8 mouse cellular contexts compared by ENCODE assay signal in genomic region chr7:45019031-45019571, GRCm38 (mm10). TPM values are rescaled to one million over a fixed set of nuclear protein-coding genes. Genes with fewer than 3 reads are reported as not detected.
A peak's percentile ranks its signal among the peaks of the same experiment; 100 is the strongest.
DNase-seq lines count a peak whose midpoint lies in the region; ATAC-seq lines count a peak whose summit lies in the region.

No protein-coding gene starts in this region.

- DNase-seq in embryonic facial prominence, embryonic 10.5 days (ENCODE audit: low spot score), result no peak
- peak; percentile 74 to 75 for DNase-seq in heart, postnatal 14 days
- DNase-seq in kidney, postnatal 36 days, result peak; percentile 75 to 85
- DNase-seq in layer of hippocampus, postnatal 36 days, result no peak
- no peak for DNase-seq in thymus, postnatal 10 days (ENCODE audit: low spot score in 2 of 2)

- H3K27ac ChIP-seq in embryonic facial prominence, embryonic 10.5 days (replicated peaks), result no peak overlapping the region
- H3K27ac ChIP-seq in midbrain, embryonic 15.5 days, result no peak overlapping the region

- peaks cover 32% of the 10 kb centered on the region for H3K36me3 ChIP-seq in megakaryocyte, embryonic 14.5 days (replicated peaks; ENCODE audit: low read length)
- H3K36me3 ChIP-seq in embryonic facial prominence, embryonic 10.5 days (replicated peaks), result peaks cover 3% of the 10 kb centered on the region
- H3K36me3 ChIP-seq in midbrain, embryonic 15.5 days (replicated peaks), result no peaks in the 10 kb centered on the region

- no peak overlapping the region for H3K9ac ChIP-seq in midbrain, embryonic 15.5 days

- peaks cover 40% of the 10 kb centered on the region for H3K4me1 ChIP-seq in megakaryocyte, embryonic 14.5 days
- peaks cover 50% of the 10 kb centered on the region for H3K4me1 ChIP-seq in embryonic facial prominence, embryonic 10.5 days
- peaks cover 27% of the 10 kb centered on the region for H3K4me1 ChIP-seq in midbrain, embryonic 15.5 days

- intact Hi-C loops in heart, postnatal 14 days (cut with DNase I), result loop anchor here (2.0 kb wide), 1 partner anchor 34 kb away; the partner anchor contains the start of gene Prr12

- H3K4me3 ChIP-seq in megakaryocyte, embryonic 14.5 days (replicated peaks), result peak overlapping the region; percentile 97
- H3K4me3 ChIP-seq in embryonic facial prominence, embryonic 10.5 days, result peak overlapping the region; percentile 98
- no peak overlapping the region for H3K4me3 ChIP-seq in midbrain, embryonic 15.5 days

- no peaks in the 10 kb centered on the region for H3K9me3 ChIP-seq in megakaryocyte, embryonic 14.5 days
- no peaks in the 10 kb centered on the region for H3K9me3 ChIP-seq in embryonic facial prominence, embryonic 10.5 days
- H3K9me3 ChIP-seq in midbrain, embryonic 15.5 days, result no peaks in the 10 kb centered on the region

- H3K4me2 ChIP-seq in midbrain, embryonic 15.5 days, result peak overlapping the region; percentile 77

- H3K27me3 ChIP-seq in megakaryocyte, embryonic 14.5 days (replicated peaks), result no peaks in the 10 kb centered on the region
- H3K27me3 ChIP-seq in embryonic facial prominence, embryonic 10.5 days (replicated peaks; ENCODE audit: low read depth, poor library complexity, severe bottlenecking), result peaks cover 18% of the 10 kb centered on the region; the same call in 1 of the 2 replicates
- no peaks in the 10 kb centered on the region for H3K27me3 ChIP-seq in midbrain, embryonic 15.5 days (replicated peaks)

- WGBS in embryonic facial prominence, embryonic 10.5 days, result 31% methylated on average over 8 of the region's 8 CpGs
- 41% methylated on average over 8 of the region's 8 CpGs for WGBS in midbrain, embryonic 15.5 days

- ATAC-seq in megakaryocyte, adult 5-6 weeks (ENCODE audit: poor library complexity, severe bottlenecking), result no peak
- no peak for ATAC-seq in midbrain, embryonic 15.5 days (replicated peaks)

RNA-seq across cellular contexts. Expression of gene Rras, which starts 1.3 kb away (rescaled TPM):
- polyA plus RNA-seq in megakaryocyte, embryonic 14.5 days (2012; ENCODE audit: insufficient read depth, low replicate concordance), result 26.5 and 83.1 TPM in 2 replicates
- total RNA-seq in megakaryocyte, adult 5-6 weeks (2015), result 77.1 and 78.6 TPM in 2 replicates
- total RNA-seq in megakaryocyte, adult 5-6 weeks (2017), result 12.7 and 14.1 TPM in 2 replicates
- 18.8 and 20.3 TPM in 2 replicates for polyA plus RNA-seq in embryonic facial prominence, embryonic 10.5 days (2016; fragmentation: Nextera tagmentation; extraction: Ambion mirVana)
- 10 to 100 TPM; 60.7 to 62.8 TPM for total RNA-seq in heart, postnatal 14 days (2021)
- polyA plus RNA-seq in midbrain, embryonic 15.5 days (2015; fragmentation: Nextera tagmentation; extraction: Ambion mirVana), result 12.5 and 15.2 TPM in 2 replicates
- total RNA-seq in layer of hippocampus, postnatal 36 days (2021), result 1 to 10 TPM; 9.7 TPM

RNA-seq across cellular contexts. Expression of gene Scaf1, which starts 2.9 kb away (rescaled TPM):
- polyA plus RNA-seq in megakaryocyte, embryonic 14.5 days (2012; ENCODE audit: insufficient read depth, low replicate concordance), result 219 and 387 TPM in 2 replicates
- total RNA-seq in megakaryocyte, adult 5-6 weeks (2015), result 22.2 and 23.0 TPM in 2 replicates
- 9.6 and 12.2 TPM in 2 replicates for total RNA-seq in megakaryocyte, adult 5-6 weeks (2017)
- 46.2 and 47.9 TPM in 2 replicates for polyA plus RNA-seq in embryonic facial prominence, embryonic 10.5 days (2016; fragmentation: Nextera tagmentation; extraction: Ambion mirVana)
- 10 to 100 TPM; 53.8 to 56.1 TPM for total RNA-seq in heart, postnatal 14 days (2021)
- 54.5 and 56.7 TPM in 2 replicates for polyA plus RNA-seq in midbrain, embryonic 15.5 days (2015; fragmentation: Nextera tagmentation; extraction: Ambion mirVana)
- 100 to 1,000 TPM; 149 to 155 TPM for total RNA-seq in layer of hippocampus, postnatal 36 days (2021)

RNA-seq across cellular contexts. Expression of gene Bcl2l12, which starts 20.6 kb away (rescaled TPM):
- 44.7 and 73.7 TPM in 2 replicates for polyA plus RNA-seq in megakaryocyte, embryonic 14.5 days (2012; ENCODE audit: insufficient read depth, low replicate concordance)
- total RNA-seq in megakaryocyte, adult 5-6 weeks (2015), result 16.8 and 18.7 TPM in 2 replicates
- 14.1 and 17.7 TPM in 2 replicates for total RNA-seq in megakaryocyte, adult 5-6 weeks (2017)
- 87.0 and 90.7 TPM in 2 replicates for polyA plus RNA-seq in embryonic facial prominence, embryonic 10.5 days (2016; fragmentation: Nextera tagmentation; extraction: Ambion mirVana)
- total RNA-seq in heart, postnatal 14 days (2021), result 10 to 100 TPM; 10.4 to 12.3 TPM
- 10.0 and 12.3 TPM in 2 replicates for polyA plus RNA-seq in midbrain, embryonic 15.5 days (2015; fragmentation: Nextera tagmentation; extraction: Ambion mirVana)
- 1 to 10 TPM; 3.0 to 4.1 TPM for total RNA-seq in layer of hippocampus, postnatal 36 days (2021)

RNA-seq across cellular contexts. Expression of gene Irf3, which starts 21.7 kb away (rescaled TPM):
- 44.2 and 87.0 TPM in 2 replicates for polyA plus RNA-seq in megakaryocyte, embryonic 14.5 days (2012; ENCODE audit: insufficient read depth, low replicate concordance)
- total RNA-seq in megakaryocyte, adult 5-6 weeks (2015), result 60.8 and 76.8 TPM in 2 replicates
- 84.8 and 89.4 TPM in 2 replicates for total RNA-seq in megakaryocyte, adult 5-6 weeks (2017)
- 70.3 and 77.5 TPM in 2 replicates for polyA plus RNA-seq in embryonic facial prominence, embryonic 10.5 days (2016; fragmentation: Nextera tagmentation; extraction: Ambion mirVana)
- 10 to 100 TPM; 36.5 to 40.2 TPM for total RNA-seq in heart, postnatal 14 days (2021)
- polyA plus RNA-seq in midbrain, embryonic 15.5 days (2015; fragmentation: Nextera tagmentation; extraction: Ambion mirVana), result 61.9 and 66.8 TPM in 2 replicates
- total RNA-seq in layer of hippocampus, postnatal 36 days (2021), result 10 to 100 TPM; 45.9 to 51.0 TPM

RNA-seq across cellular contexts. Expression of gene Prmt1, which starts 32.7 kb away (rescaled TPM):
- polyA plus RNA-seq in megakaryocyte, embryonic 14.5 days (2012; ENCODE audit: insufficient read depth, low replicate concordance), result 7.0 and 74.9 TPM in 2 replicates
- total RNA-seq in megakaryocyte, adult 5-6 weeks (2015), result 48.4 and 55.7 TPM in 2 replicates
- 40.0 and 42.9 TPM in 2 replicates for total RNA-seq in megakaryocyte, adult 5-6 weeks (2017)
- polyA plus RNA-seq in embryonic facial prominence, embryonic 10.5 days (2016; fragmentation: Nextera tagmentation; extraction: Ambion mirVana), result 968 and 991 TPM in 2 replicates
- total RNA-seq in heart, postnatal 14 days (2021), result 100 to 1,000 TPM; 119 to 128 TPM
- 697 and 717 TPM in 2 replicates for polyA plus RNA-seq in midbrain, embryonic 15.5 days (2015; fragmentation: Nextera tagmentation; extraction: Ambion mirVana)
- 100 to 1,000 TPM; 155 to 168 TPM for total RNA-seq in layer of hippocampus, postnatal 36 days (2021)

Comparison
In these comparisons a context has a peak if more than half of its experiments do, and no peak if none do; other contexts are left out.
1. DNase-seq: peak in heart, postnatal 14 days (2 of 2) and kidney, postnatal 36 days (2 of 2); none in embryonic facial prominence, embryonic 10.5 days (single experiment), layer of hippocampus, postnatal 36 days (0 of 2) and thymus, postnatal 10 days (0 of 2).